Mouse (Mus musculus): ENCODE results near the gene Upk3bl. TPM values are rescaled to one million over a fixed set of nuclear protein-coding genes. Genes with fewer than 3 reads are reported as not detected.

The Upk3bl gene
- polyA plus RNA-seq, 1 experiment from 2014 or later, result 5.4 TPM

DNA sequence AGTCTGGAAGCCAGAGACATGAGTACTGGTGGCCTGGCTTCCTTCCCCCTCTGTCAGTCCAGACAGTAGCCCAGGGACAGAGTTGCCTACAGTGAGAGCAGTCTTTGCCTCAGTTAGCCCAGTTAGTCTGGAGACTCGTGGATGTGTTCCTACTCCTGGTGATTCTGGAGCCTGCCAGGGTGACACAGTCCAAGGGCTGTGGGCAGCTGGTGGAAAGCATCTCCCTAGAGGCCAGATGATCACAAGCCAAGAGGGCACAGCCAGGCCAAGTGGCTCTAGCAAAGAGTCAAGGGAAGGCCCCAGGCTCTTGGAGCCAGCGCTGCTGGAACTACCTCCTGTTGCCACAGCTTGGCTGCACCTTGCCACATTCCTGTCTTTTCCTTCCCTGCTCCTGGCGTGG, 28.6 kb upstream of the Upk3bl start:
- Histone ChIP-seq H3K27me3 (ENCODE audit: control insufficient read depth, insufficient read depth, low read depth, low read length) (no peaks in the 10 kb centered on the region), H3K4me1 (replicated peaks; ENCODE audit: control insufficient read depth, insufficient read depth, low read length) (no peaks in the 10 kb centered on the region), H3K4me3 (ENCODE audit: low read length) (no peak overlapping the region), H3K27ac (ENCODE audit: low read length) (no peak overlapping the region), H3K4me2 (ENCODE audit: low read depth, low read length) (no peak overlapping the region), H3K36me3 (ENCODE audit: control insufficient read depth, insufficient read depth, low read length) (peaks cover 12% of the 10 kb centered on the region), H3K9ac (ENCODE audit: low read length) (no peak overlapping the region), H3K9me3 (ENCODE audit: control insufficient read depth, low read length) (no peaks in the 10 kb centered on the region)
- 77% methylated on average over 3 of the region's 3 CpGs for WGBS
- no peak for ATAC-seq (ENCODE audit: low read depth)

DNA sequence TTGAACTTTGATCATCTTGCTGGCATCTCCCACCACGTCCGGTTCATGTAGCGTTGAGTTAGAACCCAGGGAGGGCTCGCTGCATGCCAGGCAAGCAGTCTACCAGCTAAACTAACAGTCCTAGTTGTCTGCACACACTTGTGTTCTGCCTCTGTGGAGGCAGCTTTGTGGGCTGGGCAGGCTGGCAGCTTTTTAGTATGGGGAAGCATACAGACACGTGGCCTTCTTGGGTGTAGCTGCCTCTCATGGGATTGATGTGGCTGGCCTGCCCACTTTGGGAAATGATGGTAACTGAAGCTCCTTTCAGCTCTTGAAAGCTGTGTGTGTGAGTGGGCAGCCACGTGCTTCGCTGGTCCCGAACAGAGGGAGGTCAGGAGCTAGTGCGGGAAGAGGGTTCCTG, 27.4 kb upstream of the Upk3bl start:
- Histone ChIP-seq H3K9me3 (ENCODE audit: control insufficient read depth, low read length) (no peaks in the 10 kb centered on the region), H3K27ac (ENCODE audit: low read length) (no peak overlapping the region), H3K36me3 (ENCODE audit: control insufficient read depth, insufficient read depth, low read length) (peaks cover 18% of the 10 kb centered on the region), H3K4me1 (replicated peaks; ENCODE audit: control insufficient read depth, insufficient read depth, low read length) (no peaks in the 10 kb centered on the region), H3K4me3 (ENCODE audit: low read length) (no peak overlapping the region), H3K4me2 (ENCODE audit: low read depth, low read length) (no peak overlapping the region), H3K9ac (ENCODE audit: low read length) (no peak overlapping the region), H3K27me3 (ENCODE audit: control insufficient read depth, insufficient read depth, low read depth, low read length) (no peaks in the 10 kb centered on the region)
- ATAC-seq (ENCODE audit: low read depth), result no peak
- WGBS, result 83% methylated on average over 9 of the region's 9 CpGs

DNA sequence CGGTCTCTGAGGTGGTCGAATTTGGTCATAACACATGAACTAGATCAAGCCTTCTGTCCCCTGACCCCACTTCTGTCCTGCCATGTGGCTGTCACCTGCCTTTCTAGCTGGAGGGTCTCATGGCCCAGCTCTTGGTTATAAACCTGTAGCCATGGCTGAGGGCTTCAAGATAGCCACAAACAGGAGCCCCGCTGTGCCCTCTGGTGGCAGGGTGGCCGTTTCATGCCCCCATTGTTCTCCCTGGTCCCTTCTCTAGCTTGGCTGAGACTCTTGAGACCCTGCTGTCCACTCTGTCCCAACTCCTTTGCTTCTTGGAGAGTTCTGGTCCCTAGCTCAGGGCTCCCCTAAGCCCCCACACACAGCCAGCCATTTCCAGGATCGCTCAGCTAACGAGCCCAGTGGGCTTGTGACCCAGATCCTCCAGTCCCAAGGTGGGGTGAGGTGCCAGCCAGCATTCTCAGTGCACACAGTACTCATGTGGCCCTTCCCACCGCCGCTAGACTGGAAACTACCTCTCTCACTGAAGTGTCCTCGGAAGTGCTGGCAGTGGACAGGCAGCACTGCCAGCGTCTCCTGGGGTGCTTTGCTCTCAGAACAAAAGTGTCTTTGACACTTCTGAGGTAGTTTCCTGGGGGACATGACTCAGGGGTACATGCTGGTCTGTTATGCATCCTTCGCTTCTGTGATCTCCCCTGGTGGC, 26.5 kb upstream of the Upk3bl start:
- Histone ChIP-seq H3K27me3 (ENCODE audit: control insufficient read depth, insufficient read depth, low read depth, low read length) (no peaks in the 10 kb centered on the region), H3K9ac (ENCODE audit: low read length) (no peak overlapping the region), H3K4me1 (replicated peaks; ENCODE audit: control insufficient read depth, insufficient read depth, low read length) (no peaks in the 10 kb centered on the region), H3K4me2 (ENCODE audit: low read depth, low read length) (no peak overlapping the region), H3K4me3 (ENCODE audit: low read length) (no peak overlapping the region), H3K36me3 (ENCODE audit: control insufficient read depth, insufficient read depth, low read length) (peaks cover 21% of the 10 kb centered on the region), H3K27ac (ENCODE audit: low read length) (peak overlapping the region; percentile 42), H3K9me3 (ENCODE audit: control insufficient read depth, low read length) (no peaks in the 10 kb centered on the region)
- peak; percentile 64; the same call in 1 of the 2 replicates for ATAC-seq (ENCODE audit: low read depth)
- 73% methylated on average over 11 of the region's 11 CpGs for WGBS

DNA sequence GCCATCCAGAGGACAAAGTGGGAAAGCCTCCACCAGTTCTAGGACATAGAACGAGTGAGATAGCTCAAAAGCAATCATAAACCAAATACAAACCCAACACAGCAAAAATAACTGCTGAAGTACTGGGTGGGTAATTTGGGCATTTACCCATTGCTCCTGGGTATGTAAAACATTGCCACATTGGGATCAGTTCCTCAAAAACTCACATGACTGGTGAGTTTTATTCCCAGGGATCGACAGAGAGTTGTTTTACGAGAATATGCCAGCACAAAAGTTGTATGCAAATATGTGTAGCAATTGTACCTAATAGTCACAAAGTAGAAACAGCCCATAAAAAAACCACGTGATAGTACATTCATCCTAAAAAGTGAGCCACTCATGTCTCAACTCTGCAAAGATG, 19.4 kb upstream of the Upk3bl start:
- 71% methylated on average over 4 of the region's 4 CpGs for WGBS

DNA sequence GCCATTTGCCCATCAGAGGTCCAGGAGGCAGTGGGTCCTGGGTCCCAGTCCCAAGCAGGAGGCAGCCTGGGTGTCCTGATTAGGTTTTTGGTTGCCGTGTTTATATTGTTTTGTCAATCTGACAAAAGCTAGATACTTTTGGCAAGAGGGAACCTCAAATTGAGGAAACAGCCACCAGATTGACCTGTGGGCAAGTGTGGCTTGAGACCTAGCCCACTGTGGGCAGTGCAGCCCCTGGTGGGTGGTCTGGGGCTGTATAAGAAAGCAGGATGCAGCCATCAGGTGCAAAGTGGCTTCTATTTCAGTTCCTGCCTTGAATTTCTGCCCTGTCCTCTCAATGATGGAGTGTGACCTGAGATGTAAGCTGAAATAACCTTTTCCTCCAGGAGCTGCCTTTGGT, 19.0 kb upstream of the Upk3bl start:
- no peak overlapping the region for H3K27ac ChIP-seq (ENCODE audit: low read length)
- H3K9me3 ChIP-seq (ENCODE audit: control insufficient read depth, low read length), result no peaks in the 10 kb centered on the region
- H3K36me3 ChIP-seq (ENCODE audit: control insufficient read depth, insufficient read depth, low read length), result peaks cover 12% of the 10 kb centered on the region
- H3K4me2 ChIP-seq (ENCODE audit: low read depth, low read length), result no peak overlapping the region
- H3K4me1 ChIP-seq (replicated peaks; ENCODE audit: control insufficient read depth, insufficient read depth, low read length), result no peaks in the 10 kb centered on the region
- H3K27me3 ChIP-seq (ENCODE audit: control insufficient read depth, insufficient read depth, low read depth, low read length), result no peaks in the 10 kb centered on the region
- no peak for ATAC-seq (ENCODE audit: low read depth)
- H3K9ac ChIP-seq (ENCODE audit: low read length), result no peak overlapping the region
- no peak overlapping the region for H3K4me3 ChIP-seq (ENCODE audit: low read length)
- 60% methylated on average over 1 of the region's 1 CpGs for WGBS

More for the DNA sequence above, 19.4 kb upstream of the Upk3bl start:
- H3K9ac ChIP-seq (ENCODE audit: low read length), result no peak overlapping the region
- no peaks in the 10 kb centered on the region for H3K9me3 ChIP-seq (ENCODE audit: control insufficient read depth, low read length)
- H3K36me3 ChIP-seq (ENCODE audit: control insufficient read depth, insufficient read depth, low read length), result peaks cover 14% of the 10 kb centered on the region
- H3K4me1 ChIP-seq (replicated peaks; ENCODE audit: control insufficient read depth, insufficient read depth, low read length), result no peaks in the 10 kb centered on the region
- no peak for ATAC-seq (ENCODE audit: low read depth)
- no peak overlapping the region for H3K4me3 ChIP-seq (ENCODE audit: low read length)
- no peak overlapping the region for H3K27ac ChIP-seq (ENCODE audit: low read length)
- no peaks in the 10 kb centered on the region for H3K27me3 ChIP-seq (ENCODE audit: control insufficient read depth, insufficient read depth, low read depth, low read length)
- no peak overlapping the region for H3K4me2 ChIP-seq (ENCODE audit: low read depth, low read length)

DNA sequence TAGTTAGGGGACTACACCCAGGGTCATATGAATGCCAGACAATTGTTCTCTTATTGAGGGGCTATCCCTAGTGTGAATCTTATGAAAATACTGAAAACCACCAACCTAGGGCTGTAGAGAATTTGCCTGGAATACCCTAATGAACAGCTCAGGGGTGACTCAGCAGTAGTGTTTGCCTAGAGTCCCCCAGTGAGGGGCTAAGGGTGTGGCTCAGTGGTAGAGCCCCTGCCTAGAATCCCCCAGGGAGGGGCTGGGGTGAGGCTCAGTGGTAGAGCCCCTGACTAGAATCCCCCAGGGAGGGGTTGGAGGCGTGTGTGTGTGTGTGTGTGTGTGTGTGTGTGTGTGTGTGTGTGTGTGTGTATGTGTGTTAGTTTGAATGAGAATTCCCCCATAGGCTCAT, 17.6 kb upstream of the Upk3bl start:
- no peak for ATAC-seq (ENCODE audit: low read depth)
- Histone ChIP-seq H3K4me2 (ENCODE audit: low read depth, low read length) (no peak overlapping the region), H3K36me3 (ENCODE audit: control insufficient read depth, insufficient read depth, low read length) (0 out of 2 replicates have a peak, but pooled peaks cover 3% of the 10 kb centered on the region), H3K4me1 (replicated peaks; ENCODE audit: control insufficient read depth, insufficient read depth, low read length) (no peaks in the 10 kb centered on the region), H3K4me3 (ENCODE audit: low read length) (no peak overlapping the region), H3K27ac (ENCODE audit: low read length) (no peak overlapping the region), H3K9me3 (ENCODE audit: control insufficient read depth, low read length) (no peaks in the 10 kb centered on the region), H3K27me3 (ENCODE audit: control insufficient read depth, insufficient read depth, low read depth, low read length) (no peaks in the 10 kb centered on the region), H3K9ac (ENCODE audit: low read length) (no peak overlapping the region)
- 90% methylated on average over 1 of the region's 1 CpGs for WGBS

DNA sequence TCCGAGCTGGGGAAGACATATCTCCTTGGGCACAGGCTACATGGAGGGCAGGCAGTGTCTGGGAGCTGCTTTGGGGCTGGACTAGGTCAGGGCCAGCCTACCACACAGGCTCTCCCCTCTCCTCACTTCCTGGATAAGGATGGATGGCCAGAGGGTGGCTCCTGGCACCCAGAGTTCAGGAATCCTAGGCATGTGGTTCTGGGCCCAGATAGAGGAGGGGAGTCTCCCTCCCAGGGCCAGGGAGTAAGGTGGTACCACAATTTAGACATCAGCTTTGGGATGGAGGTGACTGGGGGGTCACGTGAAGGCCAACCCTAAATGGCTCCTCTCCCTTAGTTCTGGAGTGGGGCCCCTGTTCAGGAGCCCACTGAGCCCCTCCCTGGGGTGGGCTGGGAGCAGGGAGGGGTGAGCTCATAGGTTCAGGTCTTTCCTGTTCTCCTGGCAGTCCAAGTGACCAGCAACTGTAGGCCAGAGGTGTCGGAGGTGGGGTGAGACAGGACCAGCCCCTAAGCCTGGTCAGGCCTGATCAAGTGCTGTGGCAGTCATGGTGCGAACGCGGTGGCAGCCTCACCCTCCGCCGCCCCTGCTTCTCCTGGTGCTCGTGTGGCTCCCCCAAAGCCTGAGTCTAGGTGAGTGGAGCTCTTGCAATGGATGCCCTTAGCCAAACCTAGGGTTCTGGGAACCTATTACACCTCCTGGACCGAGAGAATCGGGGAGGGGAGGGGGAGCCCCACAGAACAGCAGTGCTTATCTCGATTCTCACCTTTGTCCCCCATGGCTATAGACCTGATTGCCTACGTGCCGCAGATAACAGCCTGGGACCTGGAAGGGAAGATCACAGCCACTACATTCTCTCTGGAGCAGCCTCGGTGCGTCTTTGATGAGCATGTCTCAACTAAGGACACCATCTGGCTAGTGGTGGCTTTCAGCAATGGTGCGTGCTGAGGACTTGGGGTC, 15.8 kb upstream of the Upk3bl start, which contains the start of gene Upk3b:
Upk3b (plus strand) TSS at position 239 of the 957 bp plus-strand sequence.
- peak; percentile 55 for ATAC-seq (ENCODE audit: low read depth)

DNA sequence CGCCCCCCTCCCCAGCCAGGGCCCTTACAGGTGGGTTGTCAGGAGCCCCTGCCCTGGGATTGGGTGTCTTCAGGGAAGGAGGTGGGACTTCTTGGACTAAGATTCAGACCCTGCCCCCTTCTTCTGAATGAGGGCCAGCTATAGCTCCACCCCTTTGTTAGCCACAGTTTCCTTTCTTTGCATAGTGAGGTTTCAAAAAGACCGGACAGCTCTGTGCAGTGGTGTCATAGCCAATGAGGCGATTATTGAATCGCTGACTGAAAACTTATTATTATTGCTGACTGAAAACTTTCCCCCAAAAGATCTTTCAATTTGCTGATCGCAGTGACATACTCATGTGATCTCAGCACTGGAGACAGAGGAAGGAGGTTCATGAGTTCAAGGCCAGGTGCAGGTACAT, 14.1 kb upstream of the Upk3bl start:
- 34% methylated on average over 5 of the region's 5 CpGs for WGBS
- Histone ChIP-seq H3K9me3 (ENCODE audit: control insufficient read depth, low read length) (no peaks in the 10 kb centered on the region), H3K27me3 (ENCODE audit: control insufficient read depth, insufficient read depth, low read depth, low read length) (no peaks in the 10 kb centered on the region), H3K4me1 (replicated peaks; ENCODE audit: control insufficient read depth, insufficient read depth, low read length) (no peaks in the 10 kb centered on the region), H3K9ac (ENCODE audit: low read length) (0 out of 2 replicates have a peak overlapping the region, but pooled peaks have one; percentile 23), H3K27ac (ENCODE audit: low read length) (no peak overlapping the region), H3K36me3 (ENCODE audit: control insufficient read depth, insufficient read depth, low read length) (no peaks in the 10 kb centered on the region), H3K4me2 (ENCODE audit: low read depth, low read length) (peak overlapping the region; percentile 7; the same call in 1 of the 2 replicates), H3K4me3 (ENCODE audit: low read length) (no peak overlapping the region)
- 0 out of 2 replicates have a peak, but pooled peaks have one; percentile 35 for ATAC-seq (ENCODE audit: low read depth)

More for the DNA sequence above, 15.8 kb upstream of the Upk3bl start, which contains the start of gene Upk3b:
- H3K9me3 ChIP-seq (ENCODE audit: control insufficient read depth, low read length), result no peaks in the 10 kb centered on the region
- H3K4me1 ChIP-seq (replicated peaks; ENCODE audit: control insufficient read depth, insufficient read depth, low read length), result no peaks in the 10 kb centered on the region
- WGBS, result 60% methylated on average over 17 of the region's 17 CpGs
- no peaks in the 10 kb centered on the region for H3K36me3 ChIP-seq (ENCODE audit: control insufficient read depth, insufficient read depth, low read length)
- H3K27me3 ChIP-seq (ENCODE audit: control insufficient read depth, insufficient read depth, low read depth, low read length), result no peaks in the 10 kb centered on the region
- no peak within 1 kb of the TSS for H3K4me2 ChIP-seq (ENCODE audit: low read depth, low read length)
- H3K9ac ChIP-seq (ENCODE audit: low read length), result no peak within 1 kb of the TSS
- no peak within 1 kb of the TSS for H3K4me3 ChIP-seq (ENCODE audit: low read length)
- no peak within 1 kb of the TSS for H3K27ac ChIP-seq (ENCODE audit: low read length)

DNA sequence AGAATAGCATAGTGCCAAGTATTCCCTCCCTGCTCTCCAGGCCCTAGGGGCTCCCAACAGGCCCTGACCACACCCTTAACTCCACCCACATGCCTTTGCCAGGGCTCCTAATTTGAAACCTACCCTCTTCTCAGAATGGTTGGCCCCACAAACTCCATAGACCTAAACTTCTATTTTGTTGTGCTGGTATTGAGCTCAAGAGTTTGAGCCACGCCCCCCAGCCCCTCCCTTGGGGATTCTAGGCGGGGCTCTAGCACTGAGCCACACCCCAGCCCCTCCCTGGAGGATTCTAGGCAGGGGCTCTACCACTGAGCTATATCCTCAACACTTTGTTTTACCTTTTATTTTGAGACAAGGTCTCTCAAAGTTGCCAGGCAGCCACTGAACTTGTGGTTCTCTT, 13.0 kb upstream of the Upk3bl start:
- Histone ChIP-seq H3K4me1 (replicated peaks; ENCODE audit: control insufficient read depth, insufficient read depth, low read length) (no peaks in the 10 kb centered on the region), H3K4me2 (ENCODE audit: low read depth, low read length) (no peak overlapping the region)
- ATAC-seq (ENCODE audit: low read depth), result peak; percentile 32; the same call in 1 of the 2 replicates

More for the DNA sequence above, 13.0 kb upstream of the Upk3bl start:
- no peak overlapping the region for H3K9ac ChIP-seq (ENCODE audit: low read length)
- H3K9me3 ChIP-seq (ENCODE audit: control insufficient read depth, low read length), result no peaks in the 10 kb centered on the region
- WGBS, result 17% methylated on average over 2 of the region's 2 CpGs
- H3K27me3 ChIP-seq (ENCODE audit: control insufficient read depth, insufficient read depth, low read depth, low read length), result no peaks in the 10 kb centered on the region
- H3K36me3 ChIP-seq (ENCODE audit: control insufficient read depth, insufficient read depth, low read length), result no peaks in the 10 kb centered on the region
- H3K27ac ChIP-seq (ENCODE audit: low read length), result no peak overlapping the region
- H3K4me3 ChIP-seq (ENCODE audit: low read length), result no peak overlapping the region

Data from lung, embryonic 16.5 days (tissue).